Mouse (Mus musculus) naive thymus-derived CD4-positive, alpha-beta T cell, adult 2 months (primary cell): ENCODE data around the gene Gm44790.
"Not testable (repeated sequence)": the region's sequence is repeated elsewhere in the genome, so short reads cannot be mapped to it uniquely, and the experiment has no call there.

Experiments
- DNase-seq: peaks from one replicate; pipeline ENCODE4 v3.0.0-alpha.2; 2011; ENCODE audit warnings: low read depth

Gm44790 gene

DNA sequence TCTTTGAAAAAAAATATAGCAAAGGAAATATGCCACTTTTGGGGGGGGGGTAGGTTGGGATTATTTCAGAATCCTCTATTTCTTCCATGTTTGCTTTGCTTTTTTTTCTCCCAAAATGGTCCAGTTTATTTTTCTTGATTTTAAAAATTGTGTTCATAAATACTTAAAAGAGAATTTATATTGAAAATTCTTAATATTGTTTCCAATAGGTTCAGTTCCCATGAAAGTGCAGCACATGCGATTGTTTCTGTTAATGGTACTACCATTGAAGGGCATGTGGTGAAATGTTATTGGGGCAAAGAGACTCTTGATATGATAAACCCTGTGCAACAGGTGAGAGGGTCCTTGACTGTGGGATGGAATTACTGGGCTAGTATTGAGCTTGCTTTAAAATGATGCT, at the start of gene Gm44790:
Gm44790 (plus strand) TSS at position 301 of the 400 bp plus-strand sequence.
- no peak for DNase-seq

DNA sequence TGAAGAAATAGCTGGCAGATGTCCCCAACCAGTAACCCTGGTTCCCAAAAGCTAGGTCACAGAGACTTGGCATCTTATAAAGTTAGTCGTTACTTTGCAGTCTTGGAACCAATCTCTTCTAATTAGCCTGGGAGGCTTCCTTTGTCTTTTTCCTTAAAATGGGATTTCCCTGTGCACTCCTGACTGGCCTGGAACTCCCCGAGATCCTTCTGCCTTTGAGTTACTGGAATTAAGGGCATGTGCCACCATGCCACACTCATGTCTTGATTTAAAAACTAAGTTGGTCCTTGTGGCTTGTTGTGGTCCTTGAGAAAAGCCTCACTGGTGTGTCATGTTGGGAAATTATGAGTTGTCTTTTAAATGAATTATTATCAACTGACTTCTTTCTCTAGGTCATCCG, 48.1 kb upstream of the Gm44790 start:
- no peak for DNase-seq

DNA sequence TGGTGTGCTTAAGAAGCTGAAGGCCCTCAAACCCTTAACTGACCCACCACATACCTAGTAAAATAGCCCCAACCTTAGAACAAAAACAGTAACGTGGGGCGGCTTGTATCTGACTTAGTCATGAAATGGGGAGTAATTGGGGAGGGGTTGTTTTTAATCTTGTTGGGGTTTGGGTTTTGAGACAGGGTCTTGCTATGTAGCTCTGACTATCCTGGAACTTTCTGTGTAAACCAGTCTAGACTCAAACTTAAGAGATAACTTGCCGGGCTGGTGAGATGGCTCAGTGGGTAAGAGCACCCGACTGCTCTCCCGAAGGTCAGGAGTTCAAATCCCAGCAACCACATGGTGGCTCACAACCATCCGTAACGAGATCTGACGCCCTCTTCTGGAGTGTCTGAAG, 46.3 kb upstream of the Gm44790 start:
- not testable (repeated sequence) for DNase-seq

DNA sequence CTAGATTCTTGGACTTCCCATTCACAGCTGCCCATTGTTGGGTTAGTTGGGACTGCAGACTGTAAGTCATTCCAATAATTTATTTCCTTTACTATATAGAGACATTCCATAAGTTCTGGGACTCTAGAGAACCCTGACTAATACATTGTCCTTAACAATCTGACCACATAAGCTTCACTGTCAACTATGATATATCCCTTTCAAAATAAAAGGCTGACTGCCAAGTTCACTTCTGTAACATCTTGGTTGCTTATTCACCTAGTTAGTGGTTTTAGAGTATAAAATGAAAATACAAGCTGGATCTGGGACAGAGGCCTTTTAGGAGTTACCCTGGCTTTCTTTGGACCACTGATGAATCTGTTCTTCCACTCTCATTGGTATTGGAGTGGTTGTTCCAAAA, 43.9 kb upstream of the Gm44790 start:
- DNase-seq, result no peak

DNA sequence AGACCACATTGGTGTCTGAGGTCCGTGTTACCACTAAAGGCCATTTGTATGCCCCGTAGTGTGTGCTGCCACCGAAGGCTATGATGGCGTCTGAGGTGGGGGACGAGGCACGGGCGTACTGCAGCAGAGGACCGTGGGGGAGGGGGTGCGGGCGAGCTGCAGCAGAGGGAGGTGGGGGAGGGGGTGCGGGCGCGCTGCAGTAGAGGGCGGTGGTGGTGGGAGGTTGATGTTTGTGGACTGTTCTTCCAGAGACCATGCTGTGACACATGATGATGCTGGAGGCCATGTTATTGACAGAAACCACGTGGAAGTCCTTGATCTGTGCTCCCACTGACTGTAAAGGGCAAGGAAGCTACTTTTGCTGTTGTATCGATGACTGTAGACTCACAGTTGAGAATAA, 43.1 kb upstream of the Gm44790 start:
- no peak for DNase-seq

DNA sequence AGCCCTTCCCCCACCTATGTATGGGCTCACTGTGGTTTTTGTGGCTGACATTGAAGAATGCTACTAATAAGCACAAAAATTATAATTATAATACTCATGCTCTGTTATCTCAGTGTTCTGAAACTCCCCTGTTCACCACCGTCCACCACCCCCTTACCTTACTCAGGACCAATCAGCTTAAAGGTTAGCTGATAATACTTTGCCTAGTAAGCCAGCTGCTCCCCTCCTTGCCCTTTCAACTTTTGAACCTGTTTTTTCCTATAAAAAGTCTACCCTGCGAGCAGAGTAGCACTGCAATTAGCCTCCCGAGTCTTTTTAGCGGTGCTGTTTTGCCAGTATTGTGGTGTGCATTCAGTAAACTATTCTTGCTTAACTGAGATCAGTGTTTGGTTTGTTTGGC, 41.8 kb upstream of the Gm44790 start:
- DNase-seq, result no peak

DNA sequence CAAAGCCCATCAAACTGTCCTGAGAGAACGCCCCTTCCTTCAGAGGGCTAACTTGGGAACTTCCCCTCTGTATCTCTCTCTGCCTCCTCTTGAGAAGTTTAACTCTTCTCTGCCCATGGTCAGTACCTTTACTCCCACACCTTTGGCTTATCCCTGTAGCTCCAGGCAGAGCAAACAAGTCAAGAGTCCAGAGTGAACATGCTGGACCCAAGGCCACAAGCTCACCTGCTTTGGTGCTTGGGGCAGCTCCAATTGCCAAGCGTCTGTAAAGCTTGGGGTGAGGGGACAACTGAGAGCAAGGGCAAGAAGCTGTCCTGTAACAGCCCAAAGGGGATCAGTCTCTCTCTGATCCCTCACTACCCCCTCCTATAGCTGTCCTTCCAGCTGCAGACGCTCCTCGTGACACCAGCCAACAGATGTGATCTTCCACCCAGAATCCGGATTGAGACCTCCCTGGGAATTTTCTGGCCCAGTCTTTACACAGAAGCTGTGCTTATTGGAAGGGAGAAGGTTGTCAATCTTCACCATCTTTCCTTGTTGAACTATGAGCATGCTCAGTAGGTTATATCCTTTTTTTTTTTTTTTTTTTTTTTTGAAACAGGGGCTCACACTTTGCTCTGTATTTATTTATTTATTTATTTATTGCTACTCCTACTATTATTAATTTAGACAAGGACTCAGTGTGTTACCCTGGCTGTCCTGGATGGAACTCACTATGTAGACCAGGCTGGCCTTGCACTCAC, 40.9 kb upstream of the Gm44790 start:
- DNase-seq, result no peak

DNA sequence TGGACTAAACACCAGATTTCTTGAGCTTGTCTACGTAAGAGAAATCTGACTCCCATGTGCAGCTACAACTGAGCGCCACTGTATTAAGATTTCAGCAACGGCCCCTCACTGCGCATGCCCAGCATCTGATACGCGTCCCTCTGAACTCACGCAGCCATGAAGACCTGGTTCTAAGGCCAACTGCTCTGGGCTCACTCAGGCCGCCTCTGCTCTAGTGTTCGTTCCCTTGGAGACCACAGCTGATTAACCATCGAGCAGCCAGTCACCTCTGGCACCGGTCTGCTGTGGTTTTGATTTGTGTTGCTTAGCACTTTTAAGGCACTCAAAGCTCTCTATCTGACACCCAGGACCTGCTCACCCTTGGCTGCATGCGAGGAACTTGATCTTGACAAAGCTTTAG, 39.1 kb upstream of the Gm44790 start:
- no peak for DNase-seq

DNA sequence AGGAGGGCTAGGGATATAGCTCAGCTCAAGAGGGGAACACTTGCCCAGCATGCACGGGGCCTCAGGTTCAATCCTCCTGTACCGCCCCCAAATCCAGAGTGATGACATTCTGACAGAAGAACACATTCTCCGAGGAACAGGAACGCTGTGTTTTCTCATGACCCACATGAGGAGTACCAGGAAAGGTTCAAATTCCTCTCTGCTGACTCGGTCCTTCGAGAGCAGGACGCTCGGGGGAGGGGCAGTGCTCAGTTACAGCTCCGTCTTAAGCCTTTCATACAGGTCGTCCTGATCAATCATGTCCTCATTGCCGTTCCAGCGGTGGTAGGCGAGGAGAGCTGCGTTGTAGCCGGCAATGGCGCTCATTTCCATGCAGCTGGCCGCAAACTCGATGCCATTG, 38.0 kb upstream of the Gm44790 start:
- no peak for DNase-seq

DNA sequence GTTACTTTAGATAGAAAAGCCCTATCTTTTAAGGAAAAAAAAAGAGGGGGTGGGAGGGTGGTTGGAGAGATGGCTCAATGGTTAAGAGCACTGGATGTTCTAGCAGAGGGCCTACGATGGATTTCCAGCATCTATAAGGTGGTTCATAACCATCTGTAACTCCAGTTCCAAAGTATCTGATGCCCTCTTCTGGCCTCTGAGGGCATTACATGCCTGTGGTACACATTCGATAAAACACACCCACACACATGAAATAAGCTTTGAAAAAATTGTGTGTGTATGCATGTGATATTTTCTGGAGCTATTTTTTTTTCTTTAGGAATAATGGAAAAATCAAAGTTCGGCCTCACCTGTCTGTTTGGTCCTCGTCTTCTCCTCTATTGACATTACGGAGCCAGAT, 35.1 kb upstream of the Gm44790 start:
- peak; percentile 47 for DNase-seq

DNA sequence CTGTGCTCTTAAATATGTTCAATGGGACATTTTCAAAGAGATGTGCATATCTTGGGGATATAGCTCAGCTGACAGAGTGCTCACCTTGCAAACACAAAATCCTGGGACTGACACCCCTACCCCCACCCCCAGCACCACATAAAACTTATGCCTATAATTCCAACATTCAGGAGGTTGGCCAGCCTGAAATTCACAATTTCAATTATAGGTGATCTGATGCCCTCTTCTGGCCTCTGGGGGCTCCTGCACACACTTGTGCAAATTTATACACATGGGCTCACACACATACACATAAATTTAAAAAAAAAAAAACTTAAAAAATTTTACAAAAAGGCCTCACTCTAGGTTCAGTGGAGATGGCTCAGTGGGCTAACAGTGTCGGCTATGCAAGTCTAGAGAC, 33.3 kb upstream of the Gm44790 start:
- no peak for DNase-seq

DNA sequence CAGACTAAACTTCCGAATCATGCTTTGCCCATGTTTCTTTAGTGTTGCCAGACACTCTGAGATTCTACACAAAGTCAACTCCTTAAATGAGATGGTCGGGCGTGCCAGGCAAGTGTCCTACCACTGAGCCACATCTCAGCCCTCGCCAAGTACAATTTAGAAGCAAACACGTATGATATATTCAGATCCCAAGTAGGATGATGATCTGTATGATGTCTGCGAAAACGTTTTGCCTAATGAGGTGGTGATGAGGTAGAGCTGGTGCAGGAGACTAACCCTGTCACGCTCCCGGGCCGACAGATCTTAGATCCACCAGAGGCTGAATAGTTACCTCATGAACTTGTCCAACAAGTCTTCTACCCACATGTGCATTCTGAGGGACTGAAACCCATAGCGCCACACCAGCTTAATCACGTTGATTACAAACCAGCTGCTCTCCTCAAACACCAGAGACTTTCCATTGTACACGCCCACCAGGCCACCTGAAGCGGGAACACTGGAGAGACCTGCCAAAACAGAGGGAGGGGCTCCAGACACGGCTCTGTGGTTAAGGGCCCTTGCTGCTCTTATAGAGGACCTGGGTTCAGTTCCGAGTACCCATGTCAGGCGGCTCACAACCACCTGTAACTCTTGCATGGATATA, 32.3 kb upstream of the Gm44790 start:
- no peak for DNase-seq

DNA sequence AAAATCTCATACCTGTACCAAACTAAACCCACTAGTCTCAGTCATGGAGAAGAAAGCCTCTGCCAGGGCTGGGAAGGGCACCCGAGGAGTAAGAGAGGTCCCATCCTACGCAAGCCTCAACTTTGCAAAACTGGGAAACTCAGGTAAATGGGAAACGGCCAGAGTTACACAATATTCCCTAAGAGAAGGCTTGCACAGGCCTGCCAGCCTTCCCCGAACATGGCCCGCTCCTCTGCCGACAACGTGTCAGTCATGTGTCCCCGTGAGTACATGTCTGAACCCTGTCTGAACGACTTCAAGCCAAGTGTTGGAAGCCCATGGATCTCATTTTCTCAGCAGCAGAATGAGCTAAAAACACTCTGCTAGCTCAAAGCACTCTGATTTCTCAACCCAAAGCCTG, 31.4 kb upstream of the Gm44790 start:
- no peak for DNase-seq

DNA sequence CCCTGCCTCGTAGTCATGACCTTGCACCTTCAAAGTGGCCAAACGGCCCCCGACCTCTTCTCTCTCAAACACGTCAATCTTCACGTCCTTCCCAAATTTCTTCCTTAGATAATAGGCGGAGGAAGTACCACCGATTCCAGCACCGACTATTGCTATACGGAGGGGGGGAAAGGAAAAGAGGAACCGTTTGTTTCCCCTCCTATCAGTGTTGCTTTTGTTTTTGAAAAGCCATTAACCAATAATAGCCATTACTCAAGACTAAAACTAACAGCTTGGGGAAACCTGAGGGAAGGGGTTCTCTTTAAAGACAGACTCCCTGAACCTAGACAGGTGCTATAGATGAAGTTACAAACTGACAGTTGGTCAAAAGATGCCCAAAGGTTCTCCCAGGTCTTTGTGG, 30.5 kb upstream of the Gm44790 start:
- no peak for DNase-seq

DNA sequence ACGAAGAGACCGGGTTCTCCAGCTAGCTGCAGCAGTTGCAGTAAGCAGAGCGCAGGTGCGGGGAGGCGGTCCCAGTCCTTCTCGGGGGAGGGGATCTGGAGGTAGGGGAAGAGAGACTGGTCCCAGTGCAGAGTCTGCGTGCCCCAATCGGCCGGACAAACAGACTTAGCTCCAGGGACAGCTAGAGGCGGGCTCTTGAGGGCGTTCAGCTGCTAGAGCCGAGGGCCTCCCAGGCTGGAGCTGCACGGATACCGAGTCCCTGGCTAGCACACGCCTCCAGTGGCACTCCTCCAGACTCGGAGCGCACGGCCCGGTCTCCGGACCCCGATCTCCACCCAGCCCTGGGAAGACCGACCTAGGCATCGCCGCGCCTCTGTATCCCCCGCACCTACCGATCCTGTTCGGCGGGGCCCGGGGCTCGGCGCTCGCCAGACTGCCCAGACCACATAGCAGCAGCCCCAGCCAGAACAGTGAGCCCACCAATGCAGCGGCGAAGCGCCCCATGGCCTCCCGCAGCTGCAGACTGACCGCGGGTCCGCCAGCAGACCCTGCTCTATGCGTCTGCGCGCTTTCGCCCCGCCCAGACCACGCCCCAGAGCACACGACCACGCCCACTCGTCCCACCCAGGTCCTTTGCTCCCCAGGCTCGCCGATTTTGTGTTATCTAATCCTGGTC, 29.7 kb upstream of the Gm44790 start, which contains the start of gene Pcyox1:
Pcyox1 (minus strand) TSS at position 574 of the 676 bp plus-strand sequence.
- DNase-seq, result peak; percentile 82

DNA sequence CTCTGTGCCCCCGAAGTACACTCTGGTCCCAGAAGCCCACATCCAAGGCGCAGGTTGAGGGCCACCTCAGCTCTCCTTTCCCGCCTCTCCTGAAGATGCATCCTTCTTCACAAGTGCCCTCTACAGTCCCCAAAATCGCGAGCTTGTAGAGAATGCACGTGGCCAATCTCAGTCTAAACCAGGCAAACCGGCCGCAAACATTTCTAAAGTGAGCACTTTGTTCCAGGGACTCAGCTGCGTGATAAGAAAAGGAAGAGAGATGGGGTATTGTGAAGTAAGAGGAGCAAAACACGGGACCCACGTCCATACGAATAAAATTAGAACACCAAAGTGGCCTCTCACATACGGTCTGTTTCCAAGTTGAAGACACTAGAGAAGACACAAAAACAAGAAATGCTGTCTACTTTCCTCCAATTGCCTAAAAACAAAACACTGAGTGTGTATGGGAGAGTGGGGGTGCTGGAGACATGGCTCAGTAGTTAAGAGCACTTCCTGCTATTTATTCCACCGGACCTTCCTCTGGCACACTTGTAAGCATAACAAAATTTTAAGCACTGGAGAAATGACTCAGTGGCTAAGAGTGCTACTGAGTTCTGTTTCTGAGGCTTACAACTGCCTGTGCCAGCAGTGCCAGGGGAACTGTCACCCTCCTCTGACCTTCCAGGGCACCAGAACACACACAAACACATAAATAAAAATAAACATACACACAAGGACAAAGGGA, 29.0 kb upstream of the Gm44790 start:
- no peak for DNase-seq

DNA sequence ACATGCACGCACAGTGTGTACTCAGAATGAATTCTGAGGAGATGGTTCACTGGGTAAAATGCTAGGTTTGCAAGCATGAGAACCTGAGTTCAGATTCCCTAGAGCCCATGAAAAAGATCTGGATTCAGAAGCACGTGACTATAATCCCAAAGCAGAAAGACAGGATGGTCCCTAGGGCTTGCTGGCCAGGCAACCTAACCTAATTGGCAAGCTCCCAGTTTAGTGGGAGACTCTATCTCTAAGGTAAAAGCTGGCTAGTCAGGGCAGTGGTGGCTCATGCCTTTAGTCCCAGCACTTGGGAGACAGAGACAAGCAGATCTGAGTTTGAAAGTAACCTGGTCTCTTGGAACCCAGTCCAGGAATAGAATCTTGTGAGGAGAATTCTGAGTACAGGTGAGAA, 27.5 kb upstream of the Gm44790 start:
- DNase-seq, result no peak

DNA sequence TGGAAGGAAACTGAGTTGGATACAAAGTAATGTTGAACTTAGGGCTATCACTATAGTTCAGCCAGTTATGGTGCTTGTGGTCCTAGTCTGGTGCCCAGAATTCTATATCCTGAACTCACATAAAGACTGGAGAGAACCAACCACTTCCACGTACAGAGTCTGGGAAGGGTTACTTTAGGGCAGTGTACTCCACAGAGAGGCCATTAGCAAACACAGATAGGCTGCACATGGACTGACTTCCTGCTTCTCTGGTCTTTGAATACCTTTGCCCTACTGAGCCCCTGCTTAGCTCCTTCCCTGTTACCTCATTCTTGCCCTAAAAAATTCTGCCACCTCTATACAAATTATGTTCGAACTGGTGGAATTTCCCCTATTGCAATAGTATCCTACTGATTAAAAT, 26.5 kb upstream of the Gm44790 start:
- no peak for DNase-seq

DNA sequence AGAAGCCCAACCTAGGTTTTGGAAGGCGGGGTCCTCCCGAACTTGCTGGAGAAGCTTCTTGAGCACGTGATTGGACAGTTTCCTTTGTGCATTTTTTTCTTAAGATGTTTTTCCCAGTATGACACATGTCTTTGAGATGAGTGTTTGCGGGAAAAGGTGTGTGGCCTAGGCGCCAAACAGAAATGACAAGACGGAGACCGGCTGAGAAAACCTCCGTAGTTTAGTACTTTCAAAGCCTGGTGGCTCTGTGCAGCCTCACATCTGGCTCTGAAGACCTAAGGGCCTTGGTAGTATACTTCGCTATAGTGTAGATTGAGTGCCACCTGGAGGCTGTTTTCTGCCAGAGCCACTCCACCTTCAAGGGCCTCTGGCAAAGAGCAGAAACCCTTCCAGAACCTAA, 25.5 kb upstream of the Gm44790 start:
- DNase-seq, result peak; percentile 90

DNA sequence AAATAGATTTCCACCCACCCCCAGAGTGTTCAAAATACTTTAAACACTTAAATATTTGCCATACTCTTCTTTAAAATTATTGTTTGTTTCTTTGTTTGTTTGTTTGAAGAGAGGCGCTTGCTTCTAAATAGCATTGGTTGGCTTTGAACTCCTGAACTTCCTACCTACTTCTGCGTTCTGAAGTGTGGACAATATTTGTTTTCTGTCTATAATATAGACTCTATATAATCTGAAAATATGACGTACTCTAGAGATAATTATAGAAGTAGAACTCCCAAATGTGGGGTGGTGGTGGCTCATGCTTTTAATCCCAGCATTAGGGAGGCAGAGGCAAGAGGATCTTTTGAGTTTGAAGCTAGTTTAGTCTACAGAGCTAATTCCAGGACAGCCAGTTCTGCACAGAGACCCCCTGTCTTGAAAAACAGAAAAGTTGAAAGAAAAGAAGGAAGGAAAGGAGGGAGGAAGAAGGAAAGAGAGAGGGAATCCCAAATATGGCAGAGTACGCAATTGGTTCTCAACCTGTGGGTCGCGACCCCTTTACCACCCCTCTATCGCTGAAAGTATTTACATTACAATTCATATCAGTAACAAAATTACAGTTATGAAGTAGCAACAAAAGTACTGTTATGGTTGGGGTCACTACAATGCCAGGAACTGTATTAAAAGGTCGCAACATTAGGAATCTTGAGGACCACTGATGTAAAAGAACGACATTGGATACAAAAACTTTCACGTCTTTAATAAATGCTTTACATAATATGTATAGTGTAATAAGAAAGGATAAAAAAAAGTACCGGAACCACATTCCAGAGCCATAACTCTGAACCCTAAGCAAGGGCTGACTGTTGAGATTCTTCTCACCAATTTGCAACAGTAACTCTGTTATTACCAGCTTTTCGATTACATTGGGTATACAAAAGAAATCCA, 23.5 kb upstream of the Gm44790 start:
- DNase-seq, result no peak

DNA sequence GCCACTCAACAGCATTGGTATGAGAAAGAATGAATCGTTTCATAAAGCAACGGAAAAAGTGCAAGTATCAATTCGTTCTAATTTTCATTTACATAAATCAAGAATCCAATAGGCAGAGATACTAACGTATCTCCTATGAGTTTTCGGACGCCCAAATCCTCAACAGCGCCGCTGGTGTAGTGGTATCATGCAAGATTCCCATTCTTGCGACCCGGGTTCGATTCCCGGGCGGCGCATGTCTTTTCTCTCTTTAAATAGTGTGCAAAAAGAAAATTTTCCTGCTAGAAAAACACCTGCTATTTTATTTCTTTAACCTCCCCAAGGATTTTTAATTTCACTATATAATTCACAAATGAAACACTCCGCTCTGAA, 22.7 kb upstream of the Gm44790 start:
- DNase-seq, result no peak
